Mouse (Mus musculus): ENCODE data around the gene Shox2. TPM values are rescaled to one million over a fixed set of nuclear protein-coding genes. Genes with fewer than 3 reads are reported as not detected.

The Shox2 gene
- total RNA-seq (2023) = not detected

DNA sequence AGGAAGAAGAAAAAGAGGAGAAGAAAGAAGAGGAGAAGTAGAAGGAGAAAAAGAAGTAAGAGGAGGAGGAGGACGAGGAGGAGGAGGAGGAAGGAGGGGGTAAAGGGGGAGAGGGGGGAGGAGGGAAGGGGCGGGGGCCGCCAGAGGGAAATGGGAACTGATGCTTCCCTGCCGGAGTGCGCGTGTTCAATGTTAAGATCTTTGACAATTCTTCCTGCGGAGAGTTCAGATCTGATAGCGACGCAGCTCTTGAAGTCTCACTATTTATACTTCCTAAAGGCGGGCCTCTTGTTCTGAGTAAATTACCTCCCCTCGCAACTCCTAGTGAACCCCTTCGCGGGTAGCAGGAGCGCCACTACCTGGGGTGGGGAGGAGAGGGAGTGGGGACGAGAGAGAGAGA lies at the start of gene Shox2:
Gene Shox2 (minus strand): TSS at position 66 of the 400 bp plus-strand sequence.

GRCm38 (mm10) chr3:66981101-66981661 lies 390 bp downstream of the Shox2 start, which contains the start of gene Rsrc1:
Rsrc1 (plus strand) TSS chr3:66981390.

Other genes with a start within 250 kb of the Shox2 start
- gene Rsrc1, start 381 bp downstream of the Shox2 start, total RNA-seq (2023) = 27.5 TPM